Mouse (Mus musculus): ENCODE data around the gene Slc1a1.

Slc1a1 gene

DNA sequence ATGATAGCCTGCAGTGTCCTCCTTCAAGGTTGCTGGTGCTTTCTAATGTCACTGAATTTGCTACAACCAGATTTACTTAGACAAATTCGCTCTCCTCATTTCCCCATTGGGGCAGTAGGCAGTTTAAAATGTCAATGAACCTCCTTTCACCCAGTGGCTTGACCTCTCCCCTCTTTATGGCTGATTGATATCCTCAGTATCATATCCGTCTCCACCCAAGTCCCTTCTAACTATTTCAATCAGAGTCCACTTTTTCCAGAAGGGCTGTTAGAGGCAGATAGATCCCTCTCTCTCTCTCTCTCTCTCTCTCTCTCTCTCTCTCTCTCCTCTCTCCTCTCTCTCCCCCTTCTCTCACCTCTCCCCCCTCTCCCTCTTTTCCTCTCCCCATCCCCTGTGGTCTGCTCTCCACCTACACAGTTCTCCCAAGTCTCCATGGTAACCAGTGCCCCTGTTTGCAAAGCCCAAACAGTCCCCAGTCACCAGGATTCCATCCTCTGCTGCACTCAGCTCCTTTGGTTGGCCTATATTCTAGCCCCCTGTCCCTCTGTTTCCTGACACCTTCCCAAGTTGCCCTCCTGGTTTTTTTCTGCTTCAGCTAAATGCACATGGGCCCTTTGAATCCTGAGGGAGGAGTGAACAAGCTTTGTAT lies 80.9 kb downstream of the Slc1a1 start:
- no peak for DNase-seq (ENCODE audit: low read depth, low spot score)

DNA sequence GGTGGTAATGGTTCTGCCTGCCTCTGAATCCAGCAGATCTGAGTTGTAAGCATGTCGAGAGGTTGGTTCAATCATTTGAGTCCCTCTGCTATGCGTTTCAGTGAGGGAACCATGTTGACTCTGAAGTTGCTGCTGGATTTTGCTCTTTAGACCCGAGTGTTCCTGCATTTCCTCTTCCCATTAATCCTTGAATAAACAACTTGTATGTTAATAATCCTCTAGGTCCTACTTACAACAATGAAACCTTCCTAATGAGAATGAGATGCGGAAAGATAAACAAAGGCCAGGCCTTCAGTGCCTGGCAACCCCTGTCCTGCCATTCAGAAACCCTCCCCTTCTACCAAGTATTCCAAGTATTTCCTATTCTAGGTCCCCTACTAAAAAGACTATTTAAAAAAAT lies 81.6 kb downstream of the Slc1a1 start:
- DNase-seq (ENCODE audit: low read depth, low spot score): no peak

DNA sequence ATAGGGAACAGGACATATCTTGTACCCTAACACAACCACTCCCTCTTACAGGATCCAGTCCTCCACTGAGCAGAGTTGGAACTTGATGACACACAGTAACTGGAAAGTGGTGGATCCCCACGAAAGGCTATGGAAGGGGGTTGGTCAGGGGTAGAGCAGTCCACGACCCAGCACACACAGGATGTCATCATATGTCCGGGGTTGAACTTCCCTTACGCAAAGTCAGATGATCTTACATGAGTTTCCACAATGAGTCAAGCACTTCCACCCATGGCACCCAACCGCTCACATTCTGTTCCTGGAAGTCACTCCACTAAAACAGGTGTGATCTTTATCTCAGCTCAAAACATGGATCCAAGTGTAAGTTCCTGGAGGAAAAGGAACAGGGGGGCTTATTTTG lies 83.0 kb downstream of the Slc1a1 start:
- no peak for DNase-seq (ENCODE audit: low read depth, low spot score)

DNA sequence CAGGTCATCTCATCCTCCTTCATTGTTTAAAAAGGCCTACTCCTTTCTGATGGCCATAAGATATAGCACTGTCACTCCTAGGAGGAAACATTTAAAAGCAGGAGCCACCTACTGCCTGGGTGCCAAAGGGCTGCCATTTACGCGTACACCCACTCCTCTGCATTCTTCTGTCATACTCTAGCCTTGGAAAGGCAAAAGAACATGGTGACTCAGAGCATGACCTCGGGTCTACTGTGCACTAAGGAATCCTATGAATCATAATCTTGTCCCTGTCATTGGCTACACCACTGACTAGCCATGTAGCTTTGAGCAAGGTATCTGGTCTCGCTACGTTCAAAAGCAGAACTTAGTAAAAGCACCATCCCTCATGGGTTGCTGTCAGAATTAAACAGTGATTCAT lies 91.5 kb downstream of the Slc1a1 start:
- no peak for DNase-seq (ENCODE audit: low read depth, low spot score)

DNA sequence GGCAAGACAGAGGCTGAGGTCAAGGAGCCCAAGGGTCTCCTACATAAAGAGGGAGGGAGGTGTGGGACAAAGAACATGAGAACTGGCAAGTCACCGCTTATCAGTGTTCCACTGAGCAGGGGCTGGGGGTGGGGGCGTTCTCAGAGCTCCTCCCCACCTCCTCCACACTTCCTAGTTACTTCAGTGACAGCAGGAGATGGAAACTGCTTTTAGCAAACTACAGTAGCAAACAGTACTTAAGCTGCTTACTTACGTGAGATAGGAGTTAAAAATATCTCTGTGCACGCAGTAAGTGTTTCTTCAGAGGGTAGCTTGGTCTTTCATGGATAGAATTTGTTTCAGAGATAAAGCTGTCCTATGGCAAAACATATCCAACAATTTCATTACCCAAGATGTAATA lies 92.5 kb downstream of the Slc1a1 start:
- no peak for DNase-seq (ENCODE audit: low read depth, low spot score)

DNA sequence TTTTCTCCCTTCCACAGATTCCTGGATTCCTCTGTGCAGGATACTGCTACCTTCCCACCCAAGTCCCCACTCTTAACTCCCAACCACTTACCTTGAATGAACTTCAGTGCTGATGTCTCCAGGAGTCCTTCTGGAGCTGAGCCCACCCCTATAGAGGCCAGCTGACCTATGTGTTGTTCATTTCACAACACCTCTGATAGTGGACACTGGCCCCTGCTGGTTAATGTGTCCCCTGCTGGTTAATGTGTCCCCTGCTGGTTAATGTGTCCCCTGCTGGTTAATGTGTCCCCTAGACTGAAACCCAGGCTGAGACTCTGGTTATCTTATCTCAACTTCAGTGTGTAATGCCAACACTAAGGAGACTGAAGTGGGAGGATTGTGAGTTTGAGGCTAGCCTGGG lies 94.2 kb downstream of the Slc1a1 start:
- no peak for DNase-seq (ENCODE audit: low read depth, low spot score)

DNA sequence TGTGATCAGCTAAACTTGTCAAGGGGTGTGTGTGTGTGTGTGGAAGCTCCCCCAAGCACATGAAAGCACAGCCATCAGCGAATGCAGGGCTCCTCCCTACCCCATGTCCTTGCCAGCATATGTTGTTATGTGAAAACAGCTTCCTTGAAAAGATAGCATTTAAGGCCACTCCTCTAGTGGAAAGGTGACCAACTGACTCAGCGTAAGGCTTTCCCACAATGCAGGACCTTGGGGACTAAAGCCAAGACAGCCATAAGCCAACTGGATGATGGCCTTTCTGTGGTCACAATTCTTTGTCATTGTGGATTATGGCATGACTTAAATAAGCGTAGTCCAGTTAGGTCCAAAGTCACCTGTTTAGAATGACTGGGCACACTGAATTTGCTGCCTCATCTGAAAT lies 100.0 kb downstream of the Slc1a1 start:
- DNase-seq (ENCODE audit: low read depth, low spot score): no peak

DNA sequence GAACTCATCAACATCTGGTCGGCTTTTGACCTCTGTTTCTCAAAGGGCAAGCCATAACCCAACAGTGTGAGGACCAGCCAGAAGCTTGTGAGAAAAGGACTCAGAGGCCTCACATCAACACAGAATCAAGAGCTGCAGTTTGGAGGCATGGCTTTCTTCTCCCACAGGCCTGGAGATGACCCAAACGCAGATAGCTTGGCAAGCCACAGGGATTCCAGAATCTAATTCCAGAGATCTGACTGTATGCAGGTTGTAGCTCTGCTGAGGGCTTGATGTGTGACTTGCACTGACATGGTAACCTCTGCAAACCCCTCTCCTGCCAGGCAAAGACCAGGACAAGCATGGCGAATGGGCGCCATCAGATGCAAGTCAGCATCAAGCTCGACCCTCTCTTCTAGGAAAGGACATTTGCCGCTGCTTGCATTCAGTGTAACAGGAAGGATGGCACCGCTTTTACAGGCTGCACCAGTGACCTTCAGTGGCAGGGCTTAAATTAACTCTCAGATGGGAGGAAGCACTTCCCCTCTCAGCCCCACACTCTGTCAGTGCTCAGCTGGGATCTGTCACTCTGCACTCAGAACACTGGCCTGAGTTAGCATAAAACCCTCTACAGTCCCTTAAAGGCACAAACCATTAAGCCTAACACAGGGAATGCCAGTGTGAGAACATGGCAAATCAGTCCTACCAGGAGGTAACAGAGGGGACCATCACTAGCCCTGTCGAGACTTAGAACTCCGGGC lies 105.5 kb downstream of the Slc1a1 start:
- no peak for DNase-seq (ENCODE audit: low read depth, low spot score)

DNA sequence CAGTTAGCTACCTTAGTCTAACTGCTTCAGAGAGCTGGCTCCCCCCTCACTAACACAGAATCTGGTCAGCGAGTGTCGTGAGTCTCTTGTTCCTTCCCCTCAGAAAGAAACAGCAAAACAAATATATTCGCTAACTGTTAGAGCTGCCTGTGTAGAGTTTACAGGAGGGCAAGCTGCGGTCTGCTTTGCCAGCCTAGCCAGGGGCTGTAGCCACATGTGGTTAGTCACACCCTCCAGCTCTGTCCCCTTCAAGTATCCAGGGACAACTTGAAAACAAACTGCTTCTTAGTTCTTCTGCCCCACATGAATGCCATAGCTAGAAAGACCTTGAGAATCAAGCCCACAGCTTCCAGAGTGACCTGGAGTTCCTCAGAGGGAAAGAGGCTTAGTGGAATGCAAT lies 106.4 kb downstream of the Slc1a1 start:
- DNase-seq (ENCODE audit: low read depth, low spot score): no peak

DNA sequence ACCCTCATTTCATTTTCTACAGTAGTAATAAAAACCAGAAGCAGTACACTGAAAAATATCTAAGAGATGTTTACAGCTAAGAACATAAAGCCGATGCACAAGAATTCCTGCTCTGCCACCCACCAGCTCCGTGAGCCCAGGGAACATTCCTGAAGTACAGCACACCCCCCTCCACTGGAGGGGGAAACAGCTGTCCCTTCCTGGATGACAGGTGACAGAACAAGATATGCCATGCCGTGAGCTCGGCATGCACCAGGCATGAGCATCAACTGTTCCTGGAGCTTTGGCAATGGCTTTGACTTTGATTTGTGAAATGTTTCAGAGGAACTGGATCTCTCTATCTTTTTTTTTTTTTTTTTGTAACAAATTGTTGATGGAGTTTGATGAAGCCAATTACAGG lies 111.9 kb downstream of the Slc1a1 start:
- DNase-seq (ENCODE audit: low read depth, low spot score): no peak

DNA sequence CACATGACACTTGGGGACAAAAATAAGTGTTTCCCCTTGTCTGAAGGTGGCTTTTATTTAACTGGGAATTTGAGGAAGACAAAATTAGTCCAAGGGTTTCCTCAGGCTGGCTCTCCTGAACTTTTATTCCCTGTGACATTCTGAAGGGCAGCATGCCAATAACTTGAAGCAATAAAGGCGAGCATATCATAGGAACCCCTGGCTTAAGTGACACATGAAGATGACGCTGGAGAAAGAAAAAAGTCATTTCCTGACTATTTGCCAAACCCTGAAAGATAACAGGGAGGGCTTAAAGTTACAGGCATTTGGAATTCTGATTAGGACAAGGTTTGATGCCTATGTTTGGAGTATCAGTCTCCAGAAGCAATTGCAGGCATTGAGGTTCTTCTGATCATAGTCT lies 112.5 kb downstream of the Slc1a1 start:
- DNase-seq (ENCODE audit: low read depth, low spot score): no peak

DNA sequence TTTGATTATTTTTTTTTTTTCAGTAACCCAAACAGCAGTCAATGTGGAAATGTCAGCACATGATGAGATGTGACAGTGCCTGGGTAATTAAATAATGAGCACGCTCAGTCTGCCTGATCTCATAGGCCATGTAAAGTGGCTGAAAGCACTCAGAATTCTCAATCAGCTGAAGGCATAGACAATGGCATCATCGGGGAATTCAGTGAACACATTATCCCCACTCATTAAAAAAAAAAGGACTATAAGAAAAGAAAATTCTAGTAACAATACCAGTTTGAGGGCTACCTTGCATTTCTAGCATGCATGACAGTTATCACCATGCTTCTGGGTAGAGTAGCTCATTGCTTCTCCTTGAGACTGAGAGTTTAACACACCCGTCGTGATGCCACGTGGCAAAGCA lies 116.4 kb downstream of the Slc1a1 start:
- DNase-seq (ENCODE audit: low read depth, low spot score): no peak

DNA sequence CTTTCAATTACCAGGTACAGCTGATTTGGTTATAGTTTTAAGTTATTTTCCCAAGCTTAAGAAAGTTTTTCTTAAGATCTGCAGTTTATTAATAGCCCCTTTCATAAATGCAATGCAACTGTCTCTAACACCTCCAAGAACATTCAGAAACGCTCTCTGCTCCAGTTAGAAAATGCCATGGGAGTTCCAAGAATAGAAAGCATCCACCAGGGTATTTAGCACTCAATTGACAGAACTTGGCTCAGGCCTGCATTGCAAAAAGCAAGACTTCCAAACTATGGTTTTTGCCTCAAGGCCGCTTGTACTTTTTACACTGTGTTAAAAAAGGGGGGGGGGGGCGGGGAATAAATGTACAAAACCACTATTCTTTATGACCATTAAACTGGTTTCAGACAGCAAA lies 128.3 kb downstream of the Slc1a1 start:
- no peak for DNase-seq (ENCODE audit: low read depth, low spot score)

DNA sequence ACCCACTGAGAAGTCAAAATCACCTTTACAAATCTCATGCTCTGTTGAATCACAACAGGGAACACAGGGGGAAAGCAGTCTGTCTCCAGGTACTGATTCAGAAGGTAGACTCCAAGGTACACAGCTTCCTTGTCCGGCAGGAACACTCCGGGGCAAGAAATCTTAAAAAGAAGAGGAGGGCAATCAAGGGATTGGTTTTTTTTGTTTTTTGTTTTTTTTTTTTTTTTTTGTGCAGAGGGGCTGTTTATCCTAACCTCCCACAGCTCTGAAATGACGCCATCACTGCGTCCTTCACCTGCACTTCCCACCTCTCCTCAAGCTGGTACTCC lies 128.6 kb downstream of the Slc1a1 start:
- no peak for DNase-seq (ENCODE audit: low read depth, low spot score)

All from CD4-positive helper T cell, adult 2 months (primary cell).